Mouse (Mus musculus) C2C12 (cell line): ENCODE results near the gene Tomm40l.

Experiments
- CEBPB ChIP-seq: IDR thresholded peaks from one replicate; pipeline ENCODE4 v1.6.1; 2011; ENCODE audit warnings: low read depth, mild to moderate bottlenecking, control low read depth, moderate library complexity
- CTCF ChIP-seq: IDR thresholded peaks from one replicate; pipeline ENCODE4 v1.5.1; 2011; ENCODE audit not compliant: control insufficient read depth, insufficient read depth, insufficient read length
- FOSL1 ChIP-seq: IDR thresholded peaks from one replicate; pipeline ENCODE4 v1.8.0; 2011; ENCODE audit warnings: mild to moderate bottlenecking, low read length; ENCODE audit not compliant: poor library complexity, insufficient read depth, severe bottlenecking
- MAX ChIP-seq: IDR thresholded peaks from one replicate; pipeline ENCODE4 v1.6.1; 2011; ENCODE audit warnings: mild to moderate bottlenecking, control low read depth
- MYOD1 ChIP-seq: IDR thresholded peaks from one replicate; pipeline ENCODE4 v1.6.1; 2011; ENCODE audit warnings: low read depth; ENCODE audit not compliant: control insufficient read depth, insufficient read length
- MYOG ChIP-seq: IDR thresholded peaks from one replicate; pipeline ENCODE4 v1.6.1; 2011; ENCODE audit not compliant: control insufficient read depth, insufficient read length; ENCODE audit errors: extremely low read depth
- USF1 ChIP-seq: IDR thresholded peaks from one replicate; pipeline ENCODE4 v1.6.1; 2011; ENCODE audit warnings: low read depth, mild to moderate bottlenecking, control low read depth, moderate library complexity

GRCm38 (mm10) chr1:171271196-171271595 lies 48.9 kb upstream of the Tomm40l start:
- TF ChIP-seq CTCF = no peak
- no peak for TF ChIP-seq USF1
- TF ChIP-seq MYOG = no peak
- no peak for TF ChIP-seq MAX
- TF ChIP-seq FOSL1 = no peak
- no peak for TF ChIP-seq MYOD1
- no peak for TF ChIP-seq CEBPB
